Mouse (Mus musculus): ENCODE data around the gene Parvg. TPM values are rescaled to one million over a fixed set of nuclear protein-coding genes. Genes with fewer than 3 reads are reported as not detected.

The Parvg gene
- polyA plus RNA-seq, 1 experiment from 2014 or later = 0.92 TPM

GRCm38 (mm10) chr15:84366574-84366989 lies 42.8 kb downstream of the Parvg start:
- Histone ChIP-seq H3K27me3 (no peaks in the 10 kb centered on the region), H3K4me1 (replicated peaks) (peaks cover 11% of the 10 kb centered on the region), H3K27ac (no peak overlapping the region), H3K4me3 (no peak overlapping the region), H3K9me3 (no peaks in the 10 kb centered on the region), H3K36me3 (no peaks in the 10 kb centered on the region), H3K9ac (no peak overlapping the region), H3K4me2 (no peak overlapping the region)
- WGBS = 80% methylated on average over 10 of the region's 10 CpGs
- ATAC-seq (ENCODE audit: low FRiP score) = no peak

DNA sequence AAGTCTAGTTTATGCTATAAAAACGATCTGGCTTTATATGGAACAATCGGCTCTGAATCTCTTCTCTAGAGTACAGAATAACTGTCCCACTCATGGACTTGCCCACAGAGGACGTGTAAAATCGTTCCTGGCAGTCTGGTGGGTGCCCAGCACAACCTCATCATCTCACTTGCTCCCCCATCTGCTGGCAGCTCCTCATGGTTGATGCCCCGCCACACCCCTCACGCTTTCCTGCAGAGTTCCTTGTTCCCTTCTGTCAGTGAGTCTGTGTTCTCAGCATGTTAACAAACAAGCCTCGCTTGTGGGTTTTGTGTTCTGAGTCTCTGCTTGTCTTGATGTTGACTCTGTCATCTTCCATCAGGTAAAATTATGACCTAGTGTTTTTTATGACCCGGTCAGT lies 43.6 kb downstream of the Parvg start:
- Histone ChIP-seq H3K27me3 (no peaks in the 10 kb centered on the region), H3K4me3 (no peak overlapping the region), H3K9ac (no peak overlapping the region), H3K27ac (no peak overlapping the region), H3K4me1 (replicated peaks) (peaks cover 11% of the 10 kb centered on the region), H3K36me3 (no peaks in the 10 kb centered on the region), H3K4me2 (no peak overlapping the region), H3K9me3 (no peaks in the 10 kb centered on the region)
- no peak for ATAC-seq (ENCODE audit: low FRiP score)
- 83% methylated on average over 8 of the region's 8 CpGs for WGBS

GRCm38 (mm10) chr15:84372801-84373200 lies 49.0 kb downstream of the Parvg start:
- H3K36me3 ChIP-seq = no peaks in the 10 kb centered on the region
- peaks cover 13% of the 10 kb centered on the region for H3K9me3 ChIP-seq
- WGBS = 74% methylated on average over 5 of the region's 5 CpGs
- peaks cover 4% of the 10 kb centered on the region; the same call in 1 of the 2 replicates for H3K4me1 ChIP-seq (replicated peaks)
- no peaks in the 10 kb centered on the region for H3K27me3 ChIP-seq
- no peak overlapping the region for H3K4me2 ChIP-seq
- H3K9ac ChIP-seq = no peak overlapping the region
- no peak overlapping the region for H3K27ac ChIP-seq
- H3K4me3 ChIP-seq = no peak overlapping the region
- no peak for ATAC-seq (ENCODE audit: low FRiP score)

GRCm38 (mm10) chr15:84378734-84379133 lies 54.9 kb downstream of the Parvg start:
- 80% methylated on average over 9 of the region's 9 CpGs for WGBS
- no peaks in the 10 kb centered on the region for H3K36me3 ChIP-seq

DNA sequence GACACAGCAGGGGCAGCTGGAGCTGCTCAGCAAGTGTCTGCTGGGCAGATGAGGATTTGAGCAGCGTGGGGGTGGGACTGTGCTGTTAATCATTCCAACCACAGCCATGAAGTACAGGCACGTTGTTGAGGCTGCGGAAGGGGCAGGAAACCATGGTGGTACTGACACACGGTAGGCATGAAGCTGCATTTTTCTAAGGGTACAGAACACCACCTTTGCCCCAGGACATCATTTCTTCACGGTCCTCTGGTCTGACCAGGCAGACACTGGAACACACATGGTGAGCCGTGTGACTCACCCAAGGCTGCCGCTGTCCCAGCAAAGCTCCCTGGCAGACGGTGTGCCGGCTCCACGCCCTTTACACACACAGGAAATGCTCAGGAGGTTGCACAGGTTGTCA lies 56.4 kb downstream of the Parvg start:
- 76% methylated on average over 10 of the region's 10 CpGs for WGBS
- H3K27ac ChIP-seq = no peak overlapping the region
- no peaks in the 10 kb centered on the region for H3K4me1 ChIP-seq (replicated peaks)
- no peak overlapping the region for H3K4me2 ChIP-seq
- no peaks in the 10 kb centered on the region for H3K36me3 ChIP-seq
- H3K4me3 ChIP-seq = no peak overlapping the region
- no peak for ATAC-seq (ENCODE audit: low FRiP score)
- peaks cover 3% of the 10 kb centered on the region; the same call in 1 of the 2 replicates for H3K27me3 ChIP-seq
- H3K9ac ChIP-seq = no peak overlapping the region
- H3K9me3 ChIP-seq = peaks cover 8% of the 10 kb centered on the region

More at GRCm38 (mm10) chr15:84378734-84379133, 54.9 kb downstream of the Parvg start:
- H3K9ac ChIP-seq = no peak overlapping the region
- peaks cover 13% of the 10 kb centered on the region for H3K9me3 ChIP-seq
- no peak overlapping the region for H3K27ac ChIP-seq
- H3K4me2 ChIP-seq = no peak overlapping the region
- no peaks in the 10 kb centered on the region; the same call in 1 of the 2 replicates for H3K27me3 ChIP-seq
- H3K4me3 ChIP-seq = no peak overlapping the region
- ATAC-seq (ENCODE audit: low FRiP score) = no peak
- H3K4me1 ChIP-seq (replicated peaks) = no peaks in the 10 kb centered on the region

GRCm38 (mm10) chr15:84384066-84384465 lies 60.2 kb downstream of the Parvg start:
- Histone ChIP-seq H3K27ac (no peak overlapping the region), H3K27me3 (peaks cover 3% of the 10 kb centered on the region; the same call in 1 of the 2 replicates), H3K4me3 (no peak overlapping the region), H3K9me3 (peaks cover 22% of the 10 kb centered on the region), H3K4me2 (no peak overlapping the region), H3K4me1 (replicated peaks) (no peaks in the 10 kb centered on the region), H3K36me3 (peaks cover 9% of the 10 kb centered on the region), H3K9ac (no peak overlapping the region)
- no peak for ATAC-seq (ENCODE audit: low FRiP score)
- 96% methylated on average over 9 of the region's 9 CpGs for WGBS

DNA sequence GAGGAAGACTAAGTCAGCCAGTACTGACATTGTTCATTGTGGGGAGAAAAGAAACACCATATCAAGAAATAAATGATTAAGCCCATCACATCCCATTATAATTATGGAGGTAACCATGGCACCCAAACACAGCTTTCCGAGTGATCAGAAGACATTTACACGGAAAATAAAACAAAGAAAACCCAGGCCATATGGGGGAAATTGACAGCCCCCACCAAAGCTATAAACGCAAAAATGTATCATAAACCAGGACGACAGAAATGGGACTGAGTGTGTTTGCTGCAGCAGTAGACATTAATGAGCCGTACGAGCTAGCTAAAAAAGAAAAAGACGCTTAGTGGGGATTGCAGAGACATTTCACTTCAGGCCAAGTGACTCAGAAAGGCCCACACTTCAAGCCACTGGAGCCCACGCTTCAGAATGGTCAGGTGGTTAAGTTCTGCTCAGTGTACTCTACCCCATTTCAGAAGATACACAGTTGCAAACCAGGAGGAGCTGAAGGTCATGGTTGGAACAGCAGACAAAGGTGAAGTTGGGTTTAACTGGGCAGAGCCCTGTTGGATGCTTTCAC lies 62.3 kb downstream of the Parvg start:
- Histone ChIP-seq H3K36me3 (peaks cover 9% of the 10 kb centered on the region), H3K9me3 (peaks cover 24% of the 10 kb centered on the region), H3K27ac (no peak overlapping the region), H3K9ac (no peak overlapping the region), H3K4me3 (no peak overlapping the region), H3K4me1 (replicated peaks) (no peaks in the 10 kb centered on the region), H3K4me2 (no peak overlapping the region), H3K27me3 (peaks cover 3% of the 10 kb centered on the region; the same call in 1 of the 2 replicates)
- 90% methylated on average over 8 of the region's 8 CpGs for whole genome bisulfite sequencing
- ATAC-seq (ENCODE audit: low FRiP score) = no peak

DNA sequence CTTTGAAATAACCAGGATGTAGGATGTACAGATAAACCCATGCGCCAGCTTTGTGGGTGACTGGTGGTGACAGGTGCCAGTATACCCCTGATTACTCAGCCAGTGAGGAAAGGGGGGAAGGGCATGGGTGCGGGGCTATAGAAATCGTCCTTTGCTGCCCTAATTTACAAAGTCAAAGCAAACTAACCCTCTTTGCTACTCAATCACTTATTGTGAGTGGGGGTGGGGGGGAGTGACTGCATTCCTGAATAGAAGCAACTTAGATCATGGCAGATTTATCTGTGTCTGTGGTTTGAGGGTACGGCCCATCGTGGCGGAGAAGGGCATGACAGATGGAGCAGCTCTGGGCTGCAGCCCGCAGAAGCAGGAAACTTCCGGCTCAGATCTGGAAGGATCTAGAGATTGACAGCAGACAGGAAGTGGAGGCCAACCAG lies 64.9 kb downstream of the Parvg start:
- Histone ChIP-seq H3K4me1 (replicated peaks) (peaks cover 8% of the 10 kb centered on the region; the same call in 1 of the 2 replicates), H3K27ac (no peak overlapping the region), H3K27me3 (peaks cover 3% of the 10 kb centered on the region; the same call in 1 of the 2 replicates), H3K36me3 (peaks cover 9% of the 10 kb centered on the region), H3K4me3 (no peak overlapping the region), H3K9me3 (peaks cover 24% of the 10 kb centered on the region), H3K4me2 (no peak overlapping the region), H3K9ac (no peak overlapping the region)
- WGBS = 92% methylated on average over 8 of the region's 8 CpGs
- no peak for ATAC-seq (ENCODE audit: low FRiP score)

DNA sequence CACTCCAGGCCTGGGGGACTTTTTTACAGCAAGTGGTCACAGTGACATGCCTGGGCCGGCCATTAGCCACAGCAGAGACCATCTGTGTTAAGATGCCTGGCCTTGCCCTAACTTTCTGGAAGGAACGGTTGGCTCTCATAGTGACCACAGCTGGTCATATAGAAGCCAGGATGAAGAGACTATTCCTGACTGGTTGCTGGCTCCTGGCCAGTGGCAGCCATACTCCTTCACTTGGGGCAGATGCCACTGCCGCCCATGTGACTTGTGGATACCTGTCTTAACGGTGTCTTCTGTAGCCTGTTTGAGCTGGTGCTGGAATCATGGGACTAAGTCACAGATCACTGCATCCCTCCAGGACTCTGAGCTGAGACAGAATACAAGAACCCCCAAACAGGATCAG lies 68.3 kb downstream of the Parvg start:
- no peak overlapping the region for H3K4me2 ChIP-seq
- 94% methylated on average over 4 of the region's 4 CpGs for WGBS
- peaks cover 24% of the 10 kb centered on the region; the same call in 1 of the 2 replicates for H3K4me1 ChIP-seq (replicated peaks)

More for the DNA sequence above, 68.3 kb downstream of the Parvg start:
- no peak overlapping the region for H3K27ac ChIP-seq
- peaks cover 9% of the 10 kb centered on the region for H3K36me3 ChIP-seq
- H3K9me3 ChIP-seq = peaks cover 21% of the 10 kb centered on the region
- no peak overlapping the region for H3K9ac ChIP-seq
- no peak for ATAC-seq (ENCODE audit: low FRiP score)
- no peak overlapping the region for H3K4me3 ChIP-seq
- H3K27me3 ChIP-seq = no peaks in the 10 kb centered on the region

Other genes starting within 250 kb of the Parvg start
- gene Sult4a1, start 218.3 kb upstream of the Parvg start, polyA plus RNA-seq (2015; fragmentation: Nextera tagmentation; extraction: Ambion mirVana) = 73.2 and 73.7 TPM in 2 replicates
- not detected in 2 replicates for gene Pnpla5, start 200.9 kb upstream of the Parvg start, polyA plus RNA-seq (2015; fragmentation: Nextera tagmentation; extraction: Ambion mirVana)
- gene Pnpla3, start 156.2 kb upstream of the Parvg start, polyA plus RNA-seq (2015; fragmentation: Nextera tagmentation; extraction: Ambion mirVana) = 3.9 and 5.0 TPM in 2 replicates
- 77.1 and 77.2 TPM in 2 replicates for gene Samm50, start 131.8 kb upstream of the Parvg start, polyA plus RNA-seq (2015; fragmentation: Nextera tagmentation; extraction: Ambion mirVana)
- 3.9 and 4.5 TPM in 2 replicates for gene Parvb, start 92.0 kb upstream of the Parvg start, polyA plus RNA-seq (2015; fragmentation: Nextera tagmentation; extraction: Ambion mirVana)
- gene Shisal1, start 123.1 kb downstream of the Parvg start, polyA plus RNA-seq (2015; fragmentation: Nextera tagmentation; extraction: Ambion mirVana) = 9.5 and 10.9 TPM in 2 replicates
- 51.6 and 54.4 TPM in 2 replicates for gene Rtl6, start 233.8 kb downstream of the Parvg start, polyA plus RNA-seq (2015; fragmentation: Nextera tagmentation; extraction: Ambion mirVana)

Data from hindbrain, embryonic 13.5 days (tissue).